Mouse (Mus musculus) intestine, embryonic 14.5 days (tissue): ENCODE measurements around the gene Fastkd3. TPM values are rescaled to one million over a fixed set of nuclear protein-coding genes. Genes with fewer than 3 reads are reported as not detected.
A peak's percentile ranks its signal among the peaks of the same experiment; 100 is the strongest.

Experiments
- ATAC-seq: fragments of 200-750 bp; cut with Nextera tagmentation; replicated peaks from 2 replicates; pipeline ENCODE4 v1.8.0; 2017; ENCODE audit warnings: low read depth, moderate number of reproducible peaks, moderate TSS enrichment, moderate library complexity; ENCODE audit not compliant: low FRiP score, low TSS enrichment
- DNase-seq: peaks from one replicate; pipeline ENCODE4 v3.0.0-alpha.2; 2018; ENCODE audit warnings: low spot score
- H3K27ac ChIP-seq: fragments of 300-500 bp; sonication (generic); 2 replicates; pipeline ENCODE4 v1.5.1; 2014; ENCODE audit warnings: low read depth, mild to moderate bottlenecking, control low read depth
- H3K27me3 ChIP-seq: fragments of 300-500 bp; sonication (generic); replicated peaks from 2 replicates; pipeline ENCODE4 v1.6.1; 2014; ENCODE audit warnings: low read length, control low read depth; ENCODE audit not compliant: control insufficient read depth, insufficient read depth
- H3K36me3 ChIP-seq: fragments of 300-500 bp; sonication (generic); 2 replicates; pipeline ENCODE4 v1.6.1; 2014; ENCODE audit warnings: low read length, control low read depth; ENCODE audit not compliant: control insufficient read depth, insufficient read depth
- H3K4me1 ChIP-seq: fragments of 300-500 bp; sonication (generic); replicated peaks from 2 replicates; pipeline ENCODE4 v1.6.1; 2014; ENCODE audit warnings: low read length, control low read depth, mixed read lengths; ENCODE audit not compliant: control insufficient read depth, insufficient read depth
- H3K4me2 ChIP-seq: fragments of 300-500 bp; sonication (generic); 2 replicates; pipeline ENCODE4 v1.6.1; 2014; ENCODE audit warnings: low read length
- H3K4me3 ChIP-seq: fragments of 300-500 bp; sonication (generic); 2 replicates; pipeline ENCODE4 v1.5.1; 2014; ENCODE audit warnings: low read depth, low read length, control low read depth, mixed read lengths
- H3K9ac ChIP-seq: fragments of 300-500 bp; sonication (generic); 2 replicates; pipeline ENCODE4 v1.6.1; 2014; ENCODE audit warnings: mild to moderate bottlenecking, low read length
- H3K9me3 ChIP-seq: fragments of 300-500 bp; sonication (generic); 2 replicates; pipeline ENCODE4 v1.6.1; 2016; ENCODE audit warnings: low read length, control low read depth; ENCODE audit not compliant: control insufficient read depth
- WGBS: fragments of 180-500 bp; shearing (Covaris S2); extraction: QIAGEN DNeasy Blood & Tissue Kit; methylation state at CpG from one replicate; pipeline ENCODE4 v1.1.7; 2014; 5-methylcytosine and 5-hydroxymethylcytosine counted together
- polyA plus RNA-seq: library from polyadenylated mRNA; unstranded; fragments of >200 nt; fragmentation: Nextera tagmentation; extraction: Ambion mirVana; gene quantifications from 2 replicates; pipeline ENCODE4 v1.2.1, GENCODE M21; 2014

The Fastkd3 gene
- polyA plus RNA-seq, 1 experiment from 2014 or later, result 37.3 TPM

DNA sequence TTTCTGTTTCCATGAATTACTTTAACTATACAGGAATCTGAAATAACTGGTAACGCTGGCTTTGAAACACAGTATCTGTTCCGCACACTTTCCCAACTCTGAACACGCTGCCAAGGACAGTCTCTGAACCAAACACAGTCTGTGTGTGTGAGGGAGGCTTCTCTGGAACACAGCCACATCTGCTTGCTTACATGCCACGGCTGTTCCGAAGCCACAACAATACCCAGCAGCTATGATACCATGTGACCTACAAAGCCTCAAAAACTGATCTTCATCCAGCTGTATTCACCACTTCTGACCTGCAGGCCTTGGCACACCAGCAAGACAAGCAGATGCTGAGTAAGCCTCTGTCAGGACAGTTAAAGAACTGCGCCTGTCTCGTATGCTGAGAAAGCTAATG, 4.1 kb upstream of the Fastkd3 start:
- H3K9me3 ChIP-seq, result no peaks in the 10 kb centered on the region
- no peak overlapping the region for H3K4me3 ChIP-seq
- ATAC-seq, result no peak
- H3K27me3 ChIP-seq, result no peaks in the 10 kb centered on the region
- peaks cover 43% of the 10 kb centered on the region for H3K36me3 ChIP-seq
- no peak overlapping the region for H3K27ac ChIP-seq
- H3K4me2 ChIP-seq, result no peak overlapping the region
- DNase-seq, result no peak
- H3K4me1 ChIP-seq, result peaks cover 13% of the 10 kb centered on the region
- 92% methylated on average over 7 of the region's 7 CpGs for WGBS
- no peak overlapping the region for H3K9ac ChIP-seq

GRCm38 (mm10) chr13:68581086-68581740, 821 bp upstream of the Fastkd3 start:
- 19% methylated on average over 14 of the region's 14 CpGs for WGBS
- Histone ChIP-seq H3K9me3 (no peaks in the 10 kb centered on the region), H3K27me3 (no peaks in the 10 kb centered on the region), H3K9ac (peak overlapping the region; percentile 74), H3K27ac (peak overlapping the region; percentile 76), H3K4me1 (peaks cover 8% of the 10 kb centered on the region), H3K4me2 (peak overlapping the region; percentile 77), H3K36me3 (peaks cover 56% of the 10 kb centered on the region), H3K4me3 (peak overlapping the region; percentile 66)
- no peak for DNase-seq
- peak; percentile 26 for ATAC-seq

DNA sequence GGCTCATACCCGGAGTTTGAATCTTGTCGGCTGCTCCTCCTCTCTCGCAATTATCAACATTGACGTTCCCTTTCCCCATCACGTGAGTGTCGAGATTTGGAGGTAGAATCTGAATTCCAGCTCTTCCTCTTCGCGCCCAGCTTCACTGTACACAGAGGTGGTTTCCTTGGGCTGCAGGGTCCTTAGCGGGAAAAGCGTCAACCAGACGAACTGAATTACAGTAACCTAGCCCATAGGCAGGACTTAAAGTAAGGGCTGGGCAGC, 415 bp downstream of the Fastkd3 start:
- H3K36me3 ChIP-seq, result peaks cover 56% of the 10 kb centered on the region
- H3K27me3 ChIP-seq, result no peaks in the 10 kb centered on the region
- H3K9me3 ChIP-seq, result no peaks in the 10 kb centered on the region
- peak overlapping the region; percentile 74 for H3K9ac ChIP-seq
- WGBS, result under 1% methylated on average over 11 of the region's 11 CpGs
- H3K4me3 ChIP-seq, result peak overlapping the region; percentile 66
- peak; percentile 10; the same call in 1 of the 2 replicates for ATAC-seq
- no peak for DNase-seq
- peak overlapping the region; percentile 77 for H3K27ac ChIP-seq
- peaks cover 8% of the 10 kb centered on the region for H3K4me1 ChIP-seq
- peak overlapping the region; percentile 77 for H3K4me2 ChIP-seq

DNA sequence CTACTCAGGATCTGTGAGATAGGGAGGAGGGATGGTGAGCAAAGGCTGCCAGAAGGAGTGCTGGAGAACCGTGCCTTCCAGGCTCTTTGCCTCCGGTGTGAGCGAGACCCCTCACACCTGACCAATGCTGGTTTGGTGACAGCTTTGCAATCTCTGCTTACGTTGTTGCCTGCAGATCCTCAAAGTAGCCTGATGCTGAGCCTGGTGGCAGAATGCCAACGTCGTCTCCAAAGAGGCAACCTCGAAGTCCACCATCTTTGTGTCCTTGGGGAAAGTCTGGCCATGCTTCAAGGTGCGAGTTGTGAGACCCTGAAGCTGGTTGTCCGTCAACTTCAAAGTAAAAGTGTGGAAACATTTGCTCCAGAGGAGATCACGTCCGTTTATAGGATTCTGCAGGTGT, 1.9 kb downstream of the Fastkd3 start:
- 92% methylated on average over 11 of the region's 11 CpGs for WGBS
- Histone ChIP-seq H3K27ac (no peak overlapping the region), H3K36me3 (peaks cover 58% of the 10 kb centered on the region)

GRCm38 (mm10) chr13:68585441-68585840, 3.4 kb downstream of the Fastkd3 start:
- no peak overlapping the region for H3K27ac ChIP-seq
- no peaks in the 10 kb centered on the region for H3K27me3 ChIP-seq
- peaks cover 68% of the 10 kb centered on the region for H3K36me3 ChIP-seq
- H3K4me1 ChIP-seq, result peaks cover 8% of the 10 kb centered on the region
- H3K4me2 ChIP-seq, result no peak overlapping the region
- no peak overlapping the region for H3K9ac ChIP-seq
- DNase-seq (no peak), ATAC-seq (no peak)
- H3K9me3 ChIP-seq, result no peaks in the 10 kb centered on the region
- 85% methylated on average over 7 of the region's 7 CpGs for WGBS
- no peak overlapping the region for H3K4me3 ChIP-seq

More for the DNA sequence above, 1.9 kb downstream of the Fastkd3 start:
- Histone ChIP-seq H3K9me3 (no peaks in the 10 kb centered on the region), H3K9ac (no peak overlapping the region), H3K4me3 (no peak overlapping the region), H3K4me1 (peaks cover 8% of the 10 kb centered on the region), H3K27me3 (no peaks in the 10 kb centered on the region), H3K4me2 (no peak overlapping the region)
- ATAC-seq, result no peak
- no peak for DNase-seq

- H3K9ac ChIP-seq, result no peak overlapping the region
- peaks cover 96% of the 10 kb centered on the region for H3K36me3 ChIP-seq
- H3K4me3 ChIP-seq, result no peak overlapping the region
- no peak for ATAC-seq
- no peaks in the 10 kb centered on the region for H3K9me3 ChIP-seq
- H3K4me2 ChIP-seq, result no peak overlapping the region
- DNase-seq, result no peak
- no peaks in the 10 kb centered on the region for H3K27me3 ChIP-seq
- peaks cover under 1% of the 10 kb centered on the region; the same call in 1 of the 2 replicates for H3K4me1 ChIP-seq
- no peak overlapping the region for H3K27ac ChIP-seq
Measured at GRCm38 (mm10) chr13:68588352-68588751, 6.3 kb downstream of the Fastkd3 start.

- no peak for DNase-seq
- H3K27ac ChIP-seq, result no peak overlapping the region
- H3K36me3 ChIP-seq, result peaks cover 45% of the 10 kb centered on the region
- H3K27me3 ChIP-seq, result no peaks in the 10 kb centered on the region
- no peak overlapping the region for H3K9ac ChIP-seq
- WGBS, result 79% methylated on average over 1 of the region's 1 CpGs
- no peaks in the 10 kb centered on the region for H3K4me1 ChIP-seq
- no peaks in the 10 kb centered on the region for H3K9me3 ChIP-seq
- no peak overlapping the region for H3K4me2 ChIP-seq
- H3K4me3 ChIP-seq, result no peak overlapping the region
- no peak for ATAC-seq
Measured at GRCm38 (mm10) chr13:68593797-68594196, 11.8 kb downstream of the Fastkd3 start.

DNA sequence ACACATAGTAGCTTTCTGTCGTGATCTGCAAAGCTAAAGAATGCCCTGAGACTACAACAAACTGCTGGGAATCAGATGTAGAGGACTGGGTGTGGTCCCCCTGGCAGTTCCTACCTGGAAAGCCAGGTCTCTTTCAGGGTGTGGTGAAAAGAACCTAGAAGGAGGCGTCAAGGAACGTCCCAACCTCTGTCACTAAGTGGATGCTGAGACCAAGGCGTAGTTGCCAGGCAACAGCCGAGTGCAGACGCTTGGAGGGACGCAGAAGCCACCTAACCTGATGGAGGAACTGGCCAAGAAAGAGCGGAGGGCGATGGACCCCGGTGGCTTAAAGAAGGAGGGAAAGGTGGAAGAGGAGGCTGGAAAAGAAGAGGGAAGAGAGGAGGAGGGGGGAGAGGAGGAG, 15.2 kb downstream of the Fastkd3 start, which contains the start of gene 1700001L19Rik:
1700001L19Rik (plus strand) TSS at position 223 of the 400 bp plus-strand sequence.
- Histone ChIP-seq H3K9me3 (no peaks in the 10 kb centered on the region), H3K4me1 (no peaks in the 10 kb centered on the region), H3K4me2 (peak within 1 kb of the TSS; percentile 37), H3K27me3 (no peaks in the 10 kb centered on the region), H3K4me3 (0 out of 2 replicates have a peak within 1 kb of the TSS, but pooled peaks have one; percentile 2), H3K9ac (no peak within 1 kb of the TSS), H3K36me3 (peaks cover 11% of the 10 kb centered on the region), H3K27ac (no peak within 1 kb of the TSS)
- ATAC-seq (no peak; the same call in 1 of the 2 replicates), DNase-seq (no peak)
- WGBS, result 12% methylated on average over 10 of the region's 10 CpGs

DNA sequence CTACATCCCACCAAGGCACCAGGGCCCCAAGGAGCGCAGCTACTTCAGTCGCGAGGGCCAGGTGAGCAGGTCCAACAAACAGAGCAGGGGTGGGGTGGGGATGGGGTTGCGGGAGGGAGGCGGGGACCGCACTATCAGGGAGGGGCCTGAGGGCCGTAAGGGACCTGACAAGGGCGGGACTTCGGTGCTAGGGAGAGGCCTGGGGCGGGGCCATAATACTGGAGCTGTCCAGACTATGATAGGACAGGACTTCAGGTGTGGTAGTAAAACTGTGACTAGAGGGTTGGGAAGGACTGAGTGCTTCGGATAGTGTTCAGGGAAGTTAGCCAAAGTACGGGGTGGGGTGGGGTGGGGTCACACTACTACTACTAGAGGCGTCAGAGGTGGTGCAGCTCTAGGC, 15.6 kb downstream of the Fastkd3 start:
- H3K27ac ChIP-seq, result no peak overlapping the region
- H3K9ac ChIP-seq, result no peak overlapping the region
- no peaks in the 10 kb centered on the region for H3K27me3 ChIP-seq
- H3K4me2 ChIP-seq, result peak overlapping the region; percentile 37
- DNase-seq (peak; percentile 60), ATAC-seq (peak; percentile 90)
- no peaks in the 10 kb centered on the region for H3K9me3 ChIP-seq
- H3K4me1 ChIP-seq, result no peaks in the 10 kb centered on the region
- peaks cover 6% of the 10 kb centered on the region for H3K36me3 ChIP-seq
- WGBS, result 8% methylated on average over 13 of the region's 13 CpGs
- H3K4me3 ChIP-seq, result 0 out of 2 replicates have a peak overlapping the region, but pooled peaks have one; percentile 2
